Mouse (Mus musculus): ENCODE data around the gene Bnip1. TPM values are rescaled to one million over a fixed set of nuclear protein-coding genes. Genes with fewer than 3 reads are reported as not detected.
A peak's percentile ranks its signal among the peaks of the same experiment; 100 is the strongest.

The Bnip1 gene
- total RNA-seq, 2 experiments from 2014 or later = 32.7 to 34.1 TPM

DNA sequence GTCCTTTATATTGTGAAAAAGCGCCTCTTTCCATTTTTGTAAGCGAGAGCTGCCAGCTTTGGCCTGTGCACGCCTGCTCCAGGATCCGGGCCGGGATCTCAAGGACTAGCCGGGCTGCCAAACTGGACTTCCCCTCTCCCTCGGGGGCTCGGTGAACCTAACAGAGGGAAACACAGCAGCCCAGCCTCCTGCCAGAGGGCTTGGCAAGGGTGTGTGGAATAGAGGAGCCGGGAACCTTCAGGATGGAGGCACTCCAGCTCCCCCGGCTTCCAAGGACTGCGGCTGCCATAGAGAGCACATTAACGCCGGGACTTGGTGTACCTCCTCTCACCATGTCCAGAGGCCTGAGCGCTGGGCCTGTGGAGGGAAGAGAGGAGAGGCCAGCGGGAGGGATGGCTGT is 11.2 kb downstream of the Bnip1 start:
- no peak for DNase-seq (ENCODE audit: low spot score in 2 of 2)
- intact Hi-C loops (cut with DNase I) = no loop called here

- intact Hi-C loops (cut with DNase I) = no loop called here
- no peak for DNase-seq (ENCODE audit: low spot score in 2 of 2)
These were observed 12.4 kb downstream of the Bnip1 start for GRCm38 (mm10) chr17:26793068-26793765.

DNA sequence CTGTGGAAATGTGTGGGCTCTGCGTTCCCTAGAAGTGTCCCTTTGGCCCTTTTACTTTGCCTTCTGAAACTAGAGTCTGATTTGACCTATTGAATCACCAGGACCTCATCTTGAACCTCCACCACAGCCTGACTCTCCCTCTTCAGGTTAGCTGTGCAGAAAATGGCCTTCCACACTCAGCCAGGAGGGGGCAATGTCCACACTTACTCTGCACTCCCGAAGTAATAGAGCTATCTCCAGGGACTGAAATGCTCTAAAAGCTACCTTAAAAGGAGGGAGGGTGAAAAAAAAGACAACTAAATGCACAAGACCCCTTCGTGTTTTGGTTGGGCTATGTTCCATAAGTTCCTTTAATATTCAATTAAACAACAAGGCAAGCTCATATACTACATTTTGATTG is 13.9 kb downstream of the Bnip1 start:
- intact Hi-C loops (cut with DNase I) = loop anchor here (1.0 kb wide), 1 partner anchor 92 kb away; no protein-coding TSS in a partner anchor

GRCm38 (mm10) chr17:26795386-26795785 is 14.5 kb downstream of the Bnip1 start:
- DNase-seq (ENCODE audit: low spot score in 2 of 2) = no peak
- intact Hi-C loops (cut with DNase I) = no loop called here

More for the DNA sequence above, 13.9 kb downstream of the Bnip1 start:
- peak; percentile 47 to 54 for DNase-seq (ENCODE audit: low spot score in 2 of 2)

GRCm38 (mm10) chr17:26797379-26798128 is 16.7 kb downstream of the Bnip1 start:
- DNase-seq (ENCODE audit: low spot score in 2 of 2) = no peak
- intact Hi-C loops (cut with DNase I) = no loop called here

GRCm38 (mm10) chr17:26802886-26803285 is 22.0 kb downstream of the Bnip1 start:
- no peak for DNase-seq (ENCODE audit: low spot score in 2 of 2)
- intact Hi-C loops (cut with DNase I) = no loop called here

DNA sequence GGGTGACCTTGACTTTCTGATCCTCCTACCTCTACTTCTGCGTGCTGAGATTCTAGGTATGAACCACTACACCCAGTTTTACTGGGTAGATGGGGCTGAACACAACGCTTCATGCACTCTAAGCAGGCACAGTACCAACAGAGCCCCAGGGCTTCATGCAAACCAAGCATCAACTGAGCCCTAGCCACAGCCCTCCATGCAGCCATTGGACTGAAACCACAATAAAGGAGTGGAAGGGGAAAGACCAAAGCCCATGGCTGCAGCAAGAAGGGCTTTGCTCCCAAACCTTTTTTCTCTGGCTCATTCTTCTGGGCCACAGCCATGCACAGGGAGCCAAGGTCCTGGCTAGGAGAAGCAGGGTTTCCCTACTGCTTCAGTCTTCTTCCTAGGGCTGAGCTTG is 31.7 kb downstream of the Bnip1 start:
- intact Hi-C loops (cut with DNase I) = loop anchor here (10.0 kb wide), 1 partner anchor 62 kb away; no protein-coding TSS in a partner anchor
- no peak for DNase-seq (ENCODE audit: low spot score in 2 of 2)

- intact Hi-C loops (cut with DNase I) = loop anchor here (10.0 kb wide), 1 partner anchor 61 kb away; no protein-coding TSS in a partner anchor
- no peak for DNase-seq (ENCODE audit: low spot score in 2 of 2)
These were observed 32.6 kb downstream of the Bnip1 start for GRCm38 (mm10) chr17:26813497-26813896.

DNA sequence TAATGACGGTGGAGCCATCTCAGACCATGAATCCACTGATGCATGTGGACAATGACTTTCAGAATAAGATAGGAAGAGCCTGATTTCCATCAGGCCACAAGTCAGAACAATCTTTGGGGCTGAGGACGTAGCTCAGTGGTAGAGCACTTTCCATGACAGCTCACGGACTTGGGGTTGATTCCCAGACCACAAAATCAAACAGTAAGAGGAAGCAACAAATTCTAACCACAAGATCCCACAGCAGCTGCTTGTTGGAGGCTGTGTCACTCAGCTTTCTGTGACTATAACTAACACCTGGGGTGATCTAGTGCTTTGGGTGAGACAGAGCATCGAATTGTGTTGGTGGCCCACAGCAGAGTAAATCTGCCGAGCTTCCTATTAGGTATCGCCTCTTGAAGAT is 35.9 kb downstream of the Bnip1 start:
- no peak for DNase-seq (ENCODE audit: low spot score in 2 of 2)
- intact Hi-C loops (cut with DNase I) = loop anchor here (10.0 kb wide), 1 partner anchor 58 kb away; no protein-coding TSS in a partner anchor

- intact Hi-C loops (cut with DNase I) = loop anchor here (10.0 kb wide), 1 partner anchor 57 kb away; no protein-coding TSS in a partner anchor
- no peak for DNase-seq (ENCODE audit: low spot score in 2 of 2)
These were observed 36.9 kb downstream of the Bnip1 start for GRCm38 (mm10) chr17:26817776-26818175.

DNA sequence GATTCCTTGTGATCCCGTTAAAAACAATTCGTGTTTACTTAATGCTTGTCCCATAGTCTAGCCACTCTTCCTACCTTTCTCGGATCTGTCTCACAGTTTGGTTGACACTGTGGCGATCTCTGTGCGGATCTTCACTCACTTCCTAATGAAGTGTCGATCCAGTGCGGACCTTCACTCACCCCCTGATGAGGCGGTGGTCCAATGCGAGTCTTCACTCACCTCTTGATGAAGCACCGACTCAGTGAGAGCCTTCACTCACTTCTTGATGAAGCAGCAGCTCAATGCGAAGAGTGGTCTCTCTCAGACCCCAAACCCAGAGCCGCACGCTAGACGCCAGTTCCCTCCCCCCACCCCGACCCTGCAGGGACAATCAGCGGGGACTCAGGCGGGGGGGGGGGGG is 45.3 kb downstream of the Bnip1 start:
- no peak for DNase-seq (ENCODE audit: low spot score in 2 of 2)

DNA sequence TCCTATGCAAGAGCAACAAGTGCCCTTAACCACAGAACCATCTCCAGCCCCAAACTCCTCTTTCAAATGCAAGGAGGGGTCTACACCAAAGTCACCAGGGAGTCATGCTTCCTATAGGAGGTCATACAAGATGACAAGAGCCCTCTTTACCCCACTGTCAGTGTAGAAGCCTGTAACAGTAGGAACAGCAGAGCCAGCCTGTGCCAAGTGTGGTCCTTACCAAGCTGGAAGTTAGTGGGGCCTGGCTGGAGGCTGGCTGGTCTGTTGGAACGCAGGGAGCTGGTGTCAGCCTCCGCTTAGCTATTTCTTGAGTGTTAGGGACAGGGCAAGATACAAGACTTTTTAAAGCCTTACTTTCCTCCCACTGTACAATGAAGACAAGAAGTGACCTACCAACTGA is 52.9 kb downstream of the Bnip1 start:
- intact Hi-C loops (cut with DNase I) = no loop called here

More for the DNA sequence above, 45.3 kb downstream of the Bnip1 start:
- intact Hi-C loops (cut with DNase I) = no loop called here

DNA sequence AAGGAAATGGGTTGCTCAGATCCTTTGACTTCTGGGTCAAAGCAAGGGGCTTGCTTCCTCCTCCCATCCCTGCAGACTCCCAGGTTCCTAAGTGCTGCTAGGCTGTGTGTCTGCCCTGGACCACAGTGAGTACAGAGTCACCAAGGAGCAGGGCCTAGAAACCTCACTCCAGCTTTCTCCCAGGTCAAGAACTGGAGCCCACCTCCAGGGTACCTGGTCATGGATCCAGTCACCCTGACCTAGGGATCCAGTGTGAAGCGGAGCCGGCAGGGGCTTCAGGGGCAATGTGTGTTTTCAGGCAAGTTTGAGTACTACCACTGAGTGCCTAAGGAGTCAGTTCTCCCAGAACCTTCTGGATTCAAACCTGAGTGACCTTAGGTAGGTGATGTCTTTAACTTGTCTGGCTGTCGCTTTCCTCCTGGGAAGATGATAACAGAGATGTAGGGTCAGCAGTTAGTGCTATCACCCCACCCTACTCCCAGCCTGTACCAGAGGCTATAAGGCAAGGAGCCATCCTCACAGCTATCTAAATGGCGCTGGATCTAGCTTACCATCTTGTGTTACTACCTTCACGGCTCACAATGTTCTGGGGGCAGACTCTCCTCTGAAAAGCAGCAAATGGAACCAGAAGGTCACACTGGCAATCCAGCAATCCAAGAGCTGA is 53.6 kb downstream of the Bnip1 start:
- DNase-seq (ENCODE audit: low spot score in 2 of 2) = no peak
- intact Hi-C loops (cut with DNase I) = no loop called here

More for the DNA sequence above, 52.9 kb downstream of the Bnip1 start:
- DNase-seq (ENCODE audit: low spot score in 2 of 2) = no peak

DNA sequence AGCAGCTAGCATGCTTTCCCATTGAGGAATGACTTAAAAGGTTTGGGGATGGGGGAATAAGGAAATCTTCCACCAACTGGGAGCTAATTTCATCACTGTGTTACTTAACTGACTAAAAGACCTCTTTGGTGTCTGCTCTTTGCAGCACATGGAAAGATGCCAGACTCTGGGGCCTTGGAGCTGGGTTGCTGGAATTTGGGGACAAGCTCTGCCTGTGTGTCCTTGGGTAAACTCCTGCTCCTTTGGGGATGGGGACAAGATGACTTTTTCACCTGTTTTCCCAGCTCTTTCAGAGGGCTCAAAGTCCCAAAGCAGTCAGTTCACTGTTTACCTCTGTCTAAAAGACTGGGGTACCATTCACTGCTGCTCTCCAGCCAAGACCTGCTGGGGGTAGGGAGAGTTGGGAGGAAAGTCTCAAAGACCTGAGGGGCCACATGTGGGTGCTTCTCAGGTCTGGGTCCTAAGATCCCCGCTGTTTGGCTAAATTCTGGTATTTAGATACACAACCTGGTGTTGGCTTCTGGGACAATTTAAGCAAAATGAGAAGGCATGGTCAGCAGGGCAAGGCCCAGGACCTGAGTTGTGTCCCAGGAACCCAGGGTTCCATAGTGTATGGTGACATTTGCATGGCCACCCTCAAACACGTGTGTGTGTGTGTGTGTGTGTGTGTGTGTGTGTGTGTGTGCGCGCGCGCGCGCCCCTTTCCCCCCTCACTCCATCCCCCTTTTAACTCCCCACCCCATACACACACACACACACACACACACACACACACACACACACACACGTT is 54.3 kb downstream of the Bnip1 start:
- no peak for DNase-seq (ENCODE audit: low spot score in 2 of 2)
- intact Hi-C loops (cut with DNase I) = no loop called here

DNA sequence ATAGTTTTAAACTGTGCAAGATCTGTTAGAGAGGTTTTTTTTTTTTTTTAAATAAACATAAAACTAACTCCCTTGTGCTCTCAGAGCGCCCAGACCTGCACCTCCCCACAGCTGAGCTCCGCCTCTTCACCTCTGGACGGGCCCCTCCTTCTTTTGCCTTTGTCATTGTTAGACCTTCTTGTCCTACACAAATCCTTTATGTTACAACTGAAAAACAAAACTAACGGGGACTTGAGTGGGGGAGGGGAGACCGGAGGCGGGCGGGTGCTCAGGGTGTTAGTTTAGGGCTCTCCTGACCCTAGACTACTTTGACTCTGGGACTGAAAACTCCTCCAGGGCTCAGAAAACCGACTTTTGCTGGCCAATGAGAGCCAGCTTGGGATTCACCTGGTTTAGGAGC is 55.1 kb downstream of the Bnip1 start:
- intact Hi-C loops (cut with DNase I) = loop anchor here (1.0 kb wide), 1 partner anchor 21 kb away; no protein-coding TSS in a partner anchor

DNA sequence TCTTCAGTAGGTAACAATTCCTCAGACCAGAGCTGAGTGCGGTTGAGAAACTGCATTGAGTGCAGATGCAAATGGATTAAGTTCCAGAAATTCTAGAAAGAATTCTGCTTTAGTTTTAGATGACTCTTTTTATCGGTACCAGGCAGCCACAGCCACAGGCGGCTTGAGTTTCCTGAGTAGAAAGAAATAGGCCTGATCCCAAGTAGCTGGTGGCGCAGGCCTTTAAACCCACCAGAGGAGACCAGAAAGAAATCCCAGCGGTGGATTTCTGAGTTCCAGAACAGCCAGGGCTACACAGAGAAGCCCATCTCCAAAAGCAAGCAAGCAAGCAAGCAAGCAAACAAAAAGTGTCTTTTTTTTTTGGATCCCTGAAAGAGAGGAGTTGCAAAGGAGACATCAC is 55.5 kb downstream of the Bnip1 start:
- intact Hi-C loops (cut with DNase I) = loop anchor here (1.0 kb wide), 1 partner anchor 21 kb away; no protein-coding TSS in a partner anchor
- no peak for DNase-seq (ENCODE audit: low spot score in 2 of 2)

More for the DNA sequence above, 55.1 kb downstream of the Bnip1 start:
- no peak for DNase-seq (ENCODE audit: low spot score in 2 of 2)

GRCm38 (mm10) chr17:26836786-26837545 is 56.1 kb downstream of the Bnip1 start:
- intact Hi-C loops (cut with DNase I) = loop anchor here (1.0 kb wide), 1 partner anchor 20 kb away; no protein-coding TSS in a partner anchor

GRCm38 (mm10) chr17:26837546-26837985 is 56.7 kb downstream of the Bnip1 start:
- intact Hi-C loops (cut with DNase I) = no loop called here
- DNase-seq (ENCODE audit: low spot score in 2 of 2) = no peak

More at GRCm38 (mm10) chr17:26836786-26837545, 56.1 kb downstream of the Bnip1 start:
- no peak for DNase-seq (ENCODE audit: low spot score in 2 of 2)
